12 mouse cellular contexts compared by ENCODE assay signal in genomic region chr13:51732097-51732664, GRCm38 (mm10).
A peak's percentile ranks its signal among the peaks of the same experiment; 100 is the strongest.
DNase-seq lines count a peak whose midpoint lies in the region; ATAC-seq lines count a peak whose summit lies in the region.
"Had no signal": no experiment of that assay in that cellular context is flagged by ENCODE, and none has a peak within 500 bp of the region (broad histone marks: within the 10 kb centered on the region; RNA-seq: fewer than 3 reads in every experiment).

No protein-coding gene starts in this region.

- H3K9ac ChIP-seq in forebrain, embryonic 15.5 days (replicated peaks): no peak overlapping the region
- no peak overlapping the region for H3K9ac ChIP-seq in midbrain, embryonic 11.5 days (ENCODE audit: low read length)
- H3K9ac ChIP-seq: embryonic facial prominence, embryonic 12.5 days; limb, embryonic 12.5 days had no signal

- H3K36me3 ChIP-seq in forebrain, embryonic 15.5 days: no peaks in the 10 kb centered on the region
- H3K36me3 ChIP-seq in midbrain, embryonic 11.5 days (ENCODE audit: control insufficient read depth, insufficient read depth, low read length): no peaks in the 10 kb centered on the region
- H3K36me3 ChIP-seq: embryonic facial prominence, embryonic 12.5 days; limb, embryonic 12.5 days had no signal

- H3K4me2 ChIP-seq in forebrain, embryonic 15.5 days (replicated peaks): no peak overlapping the region
- no peak overlapping the region for H3K4me2 ChIP-seq in midbrain, embryonic 11.5 days
- H3K4me2 ChIP-seq: embryonic facial prominence, embryonic 12.5 days; limb, embryonic 12.5 days had no signal

- no peaks in the 10 kb centered on the region for H3K27me3 ChIP-seq in forebrain, embryonic 15.5 days
- no peaks in the 10 kb centered on the region for H3K27me3 ChIP-seq in midbrain, embryonic 11.5 days (ENCODE audit: control insufficient read depth, insufficient read depth, low read length)
- H3K27me3 ChIP-seq: embryonic facial prominence, embryonic 12.5 days; limb, embryonic 12.5 days; megakaryocyte, embryonic 14.5 days had no signal

- H3K4me3 ChIP-seq in forebrain, embryonic 15.5 days: no peak overlapping the region
- H3K4me3 ChIP-seq in midbrain, embryonic 11.5 days (ENCODE audit: low read depth, low read length): no peak overlapping the region
- H3K4me3 ChIP-seq: embryonic facial prominence, embryonic 12.5 days; limb, embryonic 12.5 days had no signal

- 0 out of 2 replicates have a peak overlapping the region, but pooled peaks have one; percentile 46 for H3K27ac ChIP-seq in forebrain, embryonic 15.5 days (replicated peaks)
- H3K27ac ChIP-seq in midbrain, embryonic 11.5 days (ENCODE audit: low read depth, low read length): no peak overlapping the region; the same call in 1 of the 2 replicates
- H3K27ac ChIP-seq: embryonic facial prominence, embryonic 12.5 days; limb, embryonic 12.5 days had no signal

- H3K4me1 ChIP-seq in forebrain, embryonic 15.5 days: peaks cover 23% of the 10 kb centered on the region
- H3K4me1 ChIP-seq in midbrain, embryonic 11.5 days (ENCODE audit: control insufficient read depth, insufficient read depth, low read length): peaks cover 23% of the 10 kb centered on the region

- peak; percentile 69 to 72 for DNase-seq in spleen, postnatal 36 days (ENCODE audit: low spot score in 2 of 2)
- DNase-seq in spleen, postnatal 10 days (ENCODE audit: low spot score in 2 of 2): no peak
- DNase-seq in midbrain, embryonic 11.5 days (ENCODE audit: low spot score, missing footprints): no peak
- DNase-seq in gastrocnemius, postnatal 4 days (ENCODE audit: low spot score in 2 of 2): no peak
- DNase-seq in left cerebral cortex, adult 11 months (ENCODE audit: low spot score): no peak
- DNase-seq: kidney, postnatal 25 days; right cerebral cortex, postnatal 14 days had no signal

- H3K9me3 ChIP-seq in forebrain, embryonic 15.5 days: no peaks in the 10 kb centered on the region
- no peaks in the 10 kb centered on the region for H3K9me3 ChIP-seq in midbrain, embryonic 11.5 days (ENCODE audit: control insufficient read depth, low read length)
- H3K9me3 ChIP-seq: embryonic facial prominence, embryonic 12.5 days; limb, embryonic 12.5 days; megakaryocyte, embryonic 14.5 days had no signal

- WGBS in forebrain, embryonic 15.5 days: 47% methylated on average over 14 of the region's 14 CpGs
- 66% methylated on average over 14 of the region's 14 CpGs for WGBS in midbrain, embryonic 11.5 days

- ATAC-seq in forebrain, embryonic 15.5 days (replicated peaks): no peak
- peak; percentile 31; the same call in 1 of the 2 replicates for ATAC-seq in midbrain, embryonic 11.5 days (ENCODE audit: low FRiP score)
- no peak for ATAC-seq in monocyte, adult 5-6 weeks (replicated peaks; ENCODE audit: insufficient number of reproducible peaks, low FRiP score, low TSS enrichment, poor library complexity, severe bottlenecking)

Comparison
In these comparisons a context has a peak if more than half of its experiments do, and no peak if none do; other contexts are left out.
1. DNase-seq: peak in spleen, postnatal 36 days (2 of 2); none in spleen, postnatal 10 days (0 of 2), midbrain, embryonic 11.5 days (single experiment), gastrocnemius, postnatal 4 days (0 of 2) and left cerebral cortex, adult 11 months (single experiment).